Mouse (Mus musculus): ENCODE results near the gene Exoc3l. TPM values are rescaled to one million over a fixed set of nuclear protein-coding genes. Genes with fewer than 3 reads are reported as not detected.
A peak's percentile ranks its signal among the peaks of the same experiment; 100 is the strongest.

Exoc3l gene
- polyA plus RNA-seq, 1 experiment from 2014 or later, result 25.4 TPM

MicroRNA genes within 50 kb of the gene (microRNA counts, 519-probe panel; counts per million panel counts)
- 1,351 counts per million, percentile 6 among the panel's probes with 10 or more counts for microRNA mmu-miR-328

Small RNA genes lying within 50 kb of the gene (microRNA-seq; reads per million reads assigned to microRNA genes)
- not detected for gene Gm27320
- 167 reads per million, percentile 63 among the genes with 10 or more reads in this experiment for gene Mir328

Other genes starting within 250 kb of the Exoc3l start
- not detected in 2 replicates for gene Ces3a, start 247.5 kb downstream of the Exoc3l start, polyA plus RNA-seq (2015; fragmentation: Nextera tagmentation; extraction: Ambion mirVana)
- not detected in 2 replicates for gene Ces3b, start 212.3 kb downstream of the Exoc3l start, polyA plus RNA-seq (2015; fragmentation: Nextera tagmentation; extraction: Ambion mirVana)
- not detected in 2 replicates for gene Ces4a, start 164.3 kb downstream of the Exoc3l start, polyA plus RNA-seq (2015; fragmentation: Nextera tagmentation; extraction: Ambion mirVana)
- 67.7 and 73.2 TPM in 2 replicates for gene Cbfb, start 125.4 kb downstream of the Exoc3l start, polyA plus RNA-seq (2015; fragmentation: Nextera tagmentation; extraction: Ambion mirVana)
- 23.8 and 25.2 TPM in 2 replicates for gene D230025D16Rik, start 71.0 kb downstream of the Exoc3l start, polyA plus RNA-seq (2015; fragmentation: Nextera tagmentation; extraction: Ambion mirVana)
- 9.6 and 13.5 TPM in 2 replicates for gene B3gnt9, start 40.9 kb downstream of the Exoc3l start, polyA plus RNA-seq (2015; fragmentation: Nextera tagmentation; extraction: Ambion mirVana)
- 20.0 and 24.2 TPM in 2 replicates for gene Tradd, start 31.5 kb downstream of the Exoc3l start, polyA plus RNA-seq (2015; fragmentation: Nextera tagmentation; extraction: Ambion mirVana)
- 2.3 and 2.7 TPM in 2 replicates for gene Fbxl8, start 31.5 kb downstream of the Exoc3l start, polyA plus RNA-seq (2015; fragmentation: Nextera tagmentation; extraction: Ambion mirVana)
- gene Hsf4, start 26.3 kb downstream of the Exoc3l start, polyA plus RNA-seq (2015; fragmentation: Nextera tagmentation; extraction: Ambion mirVana), result 0.12 and 0.13 TPM in 2 replicates
- gene Nol3, start 20.0 kb downstream of the Exoc3l start, polyA plus RNA-seq (2015; fragmentation: Nextera tagmentation; extraction: Ambion mirVana), result 0.84 and 1.1 TPM in 2 replicates
- gene 4931428F04Rik, start 6.2 kb downstream of the Exoc3l start, polyA plus RNA-seq (2015; fragmentation: Nextera tagmentation; extraction: Ambion mirVana), result 10.6 and 12.6 TPM in 2 replicates
- 88.8 and 103 TPM in 2 replicates for gene E2f4, start 1.6 kb upstream of the Exoc3l start, polyA plus RNA-seq (2015; fragmentation: Nextera tagmentation; extraction: Ambion mirVana)
- 10.6 and 11.5 TPM in 2 replicates for gene Elmo3, start 9.5 kb upstream of the Exoc3l start, polyA plus RNA-seq (2015; fragmentation: Nextera tagmentation; extraction: Ambion mirVana)
- gene Lrrc29, start 30.2 kb upstream of the Exoc3l start, polyA plus RNA-seq (2015; fragmentation: Nextera tagmentation; extraction: Ambion mirVana), result 2.2 and 2.6 TPM in 2 replicates
- gene Tmem208, start 30.3 kb upstream of the Exoc3l start, polyA plus RNA-seq (2015; fragmentation: Nextera tagmentation; extraction: Ambion mirVana), result 119 and 125 TPM in 2 replicates
- gene Fhod1, start 51.9 kb upstream of the Exoc3l start, polyA plus RNA-seq (2015; fragmentation: Nextera tagmentation; extraction: Ambion mirVana), result 3.5 TPM in 2 replicates
- gene Slc9a5, start 52.7 kb upstream of the Exoc3l start, polyA plus RNA-seq (2015; fragmentation: Nextera tagmentation; extraction: Ambion mirVana), result 2.5 and 2.9 TPM in 2 replicates
- 0.39 and 0.50 TPM in 2 replicates for gene Plekhg4, start 77.2 kb upstream of the Exoc3l start, polyA plus RNA-seq (2015; fragmentation: Nextera tagmentation; extraction: Ambion mirVana)
- gene Kctd19, start 117.4 kb upstream of the Exoc3l start, polyA plus RNA-seq (2015; fragmentation: Nextera tagmentation; extraction: Ambion mirVana), result not detected in 2 replicates
- gene Lrrc36, start 117.5 kb upstream of the Exoc3l start, polyA plus RNA-seq (2015; fragmentation: Nextera tagmentation; extraction: Ambion mirVana), result 0.18 and 0.22 TPM in 2 replicates
- gene Tppp3, start 175.4 kb upstream of the Exoc3l start, polyA plus RNA-seq (2015; fragmentation: Nextera tagmentation; extraction: Ambion mirVana), result 30.7 and 38.3 TPM in 2 replicates
- 39.2 and 43.7 TPM in 2 replicates for gene Zdhhc1, start 200.8 kb upstream of the Exoc3l start, polyA plus RNA-seq (2015; fragmentation: Nextera tagmentation; extraction: Ambion mirVana)
- 30.0 and 35.6 TPM in 2 replicates for gene Hsd11b2, start 222.7 kb upstream of the Exoc3l start, polyA plus RNA-seq (2015; fragmentation: Nextera tagmentation; extraction: Ambion mirVana)

Data from kidney, embryonic 15.5 days (tissue).